Mouse (Mus musculus) lung, postnatal 10 days (tissue): ENCODE measurements around the gene Hbp1.
A peak's percentile ranks its signal among the peaks of the same experiment; 100 is the strongest.

Experiments used
- DNase-seq: peaks from one replicate; pipeline ENCODE4 v3.0.0; 2021

The Hbp1 gene

GRCm38 (mm10) chr12:31949193-31949741, 1.1 kb downstream of the Hbp1 start:
- DNase-seq: peak; percentile 97

- no peak for DNase-seq
These were observed 2.0 kb downstream of the Hbp1 start for GRCm38 (mm10) chr12:31948101-31949000.

GRCm38 (mm10) chr12:31947476-31947875, 2.9 kb downstream of the Hbp1 start:
- peak; percentile 32 for DNase-seq

GRCm38 (mm10) chr12:31944405-31944804, 5.9 kb downstream of the Hbp1 start:
- no peak for DNase-seq

- DNase-seq: no peak
These were observed 7.2 kb downstream of the Hbp1 start for GRCm38 (mm10) chr12:31943020-31943654.

- DNase-seq: no peak
These were observed 11.3 kb downstream of the Hbp1 start for GRCm38 (mm10) chr12:31939026-31939425.

GRCm38 (mm10) chr12:31938391-31938997, 11.8 kb downstream of the Hbp1 start:
- no peak for DNase-seq

GRCm38 (mm10) chr12:31937613-31938012, 12.7 kb downstream of the Hbp1 start:
- DNase-seq: no peak

GRCm38 (mm10) chr12:31936657-31937300, 13.6 kb downstream of the Hbp1 start:
- DNase-seq: no peak

GRCm38 (mm10) chr12:31931818-31932217, 18.5 kb downstream of the Hbp1 start:
- DNase-seq: no peak

GRCm38 (mm10) chr12:31928498-31928897, 21.8 kb downstream of the Hbp1 start:
- no peak for DNase-seq

GRCm38 (mm10) chr12:31926661-31927061, 23.7 kb downstream of the Hbp1 start:
- peak; percentile 73 for DNase-seq

- DNase-seq: no peak
These were observed 25.0 kb downstream of the Hbp1 start for GRCm38 (mm10) chr12:31925343-31925742.

GRCm38 (mm10) chr12:31924135-31924534, 26.2 kb downstream of the Hbp1 start:
- no peak for DNase-seq

GRCm38 (mm10) chr12:31920464-31921405, 29.6 kb downstream of the Hbp1 start:
- no peak for DNase-seq

- DNase-seq: peak; percentile 34
These were observed 33.1 kb downstream of the Hbp1 start for GRCm38 (mm10) chr12:31917245-31917644.

- DNase-seq: no peak
These were observed 33.6 kb downstream of the Hbp1 start for GRCm38 (mm10) chr12:31916691-31917090.

- DNase-seq: peak; percentile 52
These were observed 36.7 kb downstream of the Hbp1 start for GRCm38 (mm10) chr12:31913614-31914013.

- no peak for DNase-seq
These were observed 37.3 kb downstream of the Hbp1 start for GRCm38 (mm10) chr12:31912966-31913551.

GRCm38 (mm10) chr12:31907436-31907835, 42.9 kb downstream of the Hbp1 start:
- DNase-seq: no peak
